Mouse (Mus musculus) liver, embryonic 14.5 days (tissue): ENCODE measurements around the gene Zfp617. TPM values are rescaled to one million over a fixed set of nuclear protein-coding genes. Genes with fewer than 3 reads are reported as not detected.
A peak's percentile ranks its signal among the peaks of the same experiment; 100 is the strongest.

ENCODE experiments used
- ATAC-seq: fragments of 200-750 bp; cut with Nextera tagmentation; 2 replicates; pipeline ENCODE4 v1.8.0; 2017; ENCODE audit warnings: moderate number of reproducible peaks, mild to moderate bottlenecking, moderate library complexity; ENCODE audit not compliant: insufficient read depth
- DNase-seq, 3 experiments: peaks; one replicate each; pipeline ENCODE4 v3.0.0-alpha.2; 2012 to 2013; ENCODE audit warnings: low read depth in 3 of 3, low spot score in 3 of 3
- H3K27ac ChIP-seq: fragments of 300-500 bp; sonication (generic); 2 replicates; pipeline ENCODE4 v1.5.1; 2014; ENCODE audit warnings: moderate library complexity, mild to moderate bottlenecking, control low read depth, inconsistent platforms
- H3K27me3 ChIP-seq: fragments of 300-500 bp; sonication (generic); 2 replicates; pipeline ENCODE4 v1.6.1; 2014; ENCODE audit warnings: mild to moderate bottlenecking, low read length, moderate library complexity; ENCODE audit not compliant: control insufficient read depth, insufficient read depth
- H3K36me3 ChIP-seq: fragments of 300-500 bp; sonication (generic); replicated peaks from 2 replicates; pipeline ENCODE4 v1.6.1; 2014; ENCODE audit warnings: low read depth; ENCODE audit not compliant: control insufficient read depth, insufficient read depth
- H3K4me1 ChIP-seq, 2 experiments: fragments of 200-500 bp in 1 of 2; fragments of 300-500 bp in 1 of 2; sonication (generic) in 1 of 2; replicated peaks; 2 replicates each; pipeline ENCODE4 v1.6.1; 2012 to 2014; ENCODE audit warnings: antibody characterized with exemption in 1 of 2, inconsistent platforms in 1 of 2, low read length in 1 of 2; ENCODE audit not compliant: control insufficient read depth in 2 of 2, insufficient read depth in 2 of 2
- H3K4me2 ChIP-seq: fragments of 300-500 bp; sonication (generic); 2 replicates; pipeline ENCODE4 v1.6.1; 2014; ENCODE audit warnings: low read depth, mild to moderate bottlenecking, control low read depth, moderate library complexity
- H3K4me3 ChIP-seq, 2 experiments: fragments of 200-500 bp in 1 of 2; fragments of 300-500 bp in 1 of 2; sonication (generic) in 1 of 2; 2 replicates each; pipeline ENCODE4 v1.5.1; 2012 to 2014; ENCODE audit warnings: low read depth in 2 of 2, low read length in 2 of 2, mild to moderate bottlenecking in 2 of 2, control low read depth in 1 of 2, inconsistent platforms in 1 of 2, moderate library complexity in 1 of 2; ENCODE audit not compliant: insufficient read depth in 1 of 2
- H3K9ac ChIP-seq: fragments of 300-500 bp; sonication (generic); replicated peaks from 2 replicates; pipeline ENCODE4 v1.6.1; 2014; ENCODE audit warnings: mild to moderate bottlenecking, control low read depth, moderate library complexity
- H3K9me3 ChIP-seq: fragments of 300-500 bp; sonication (generic); 2 replicates; pipeline ENCODE4 v1.6.1; 2016; ENCODE audit warnings: low read length, mixed read lengths; ENCODE audit not compliant: control insufficient read depth
- CTCF ChIP-seq: IDR thresholded peaks from 2 replicates; pipeline ENCODE4 v1.5.1; 2016; ENCODE audit warnings: antibody characterized with exemption, low read depth, control low read depth
- EP300 ChIP-seq: IDR thresholded peaks from 2 replicates; pipeline ENCODE4 v1.6.1; 2016; ENCODE audit warnings: antibody characterized with exemption, low read depth
- WGBS: fragments of 180-500 bp; shearing (Covaris S2); extraction: QIAGEN DNeasy Blood & Tissue Kit; methylation state at CpG from one replicate; pipeline ENCODE4 v1.1.7; 2014; ENCODE audit not compliant: insufficient replicate concordance; 5-methylcytosine and 5-hydroxymethylcytosine counted together
- polyA plus RNA-seq, 2 experiments: library from polyadenylated mRNA; depleted of rRNA in 1 of 2; stranded (reverse) in 1 of 2; unstranded in 1 of 2; fragments of >200 nt; fragmentation: Nextera tagmentation in 1 of 2; extraction: Ambion mirVana in 1 of 2; gene quantifications; 2 replicates each; pipeline versions ENCODE4 v1.2.1 to v1.2.3; 2012 to 2014

The Zfp617 gene
- polyA plus RNA-seq, 2 experiments: 5.8 to 6.7 TPM

DNA sequence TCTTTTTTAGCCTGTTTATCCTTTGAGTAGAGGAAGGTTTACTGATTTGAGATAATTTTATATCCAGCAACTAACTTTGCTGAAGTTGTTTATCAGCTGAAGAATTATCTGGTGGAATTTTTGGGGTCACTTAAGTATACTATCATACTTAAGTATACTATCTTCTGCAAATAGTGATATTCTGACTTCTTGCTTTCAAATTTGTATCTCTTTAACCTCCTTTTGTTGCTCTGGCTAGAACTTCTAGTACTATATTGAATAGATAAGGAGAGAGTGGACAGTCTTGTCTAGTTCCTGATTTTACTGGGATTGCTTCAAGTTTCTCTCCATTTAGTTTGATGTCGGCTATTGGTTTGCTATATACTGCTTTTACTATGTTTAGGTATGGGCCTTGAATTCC lies 1.6 kb upstream of the Zfp617 start:
- Histone ChIP-seq H3K4me2 (no peak overlapping the region), H3K27me3 (no peaks in the 10 kb centered on the region), H3K27ac (no peak overlapping the region), H3K36me3 (no peaks in the 10 kb centered on the region), H3K4me3 (no peak overlapping the region), H3K4me1 (peaks cover 0 to 5% of the 10 kb centered on the region in 2 experiments; a peak in 3 of 4 replicates), H3K9ac (no peak overlapping the region), H3K9me3 (no peaks in the 10 kb centered on the region)
- DNase-seq (no peak), ATAC-seq (no peak)
- TF ChIP-seq CTCF (no peak), EP300 (no peak)
- WGBS: 80% methylated on average over 1 of the region's 1 CpGs

DNA sequence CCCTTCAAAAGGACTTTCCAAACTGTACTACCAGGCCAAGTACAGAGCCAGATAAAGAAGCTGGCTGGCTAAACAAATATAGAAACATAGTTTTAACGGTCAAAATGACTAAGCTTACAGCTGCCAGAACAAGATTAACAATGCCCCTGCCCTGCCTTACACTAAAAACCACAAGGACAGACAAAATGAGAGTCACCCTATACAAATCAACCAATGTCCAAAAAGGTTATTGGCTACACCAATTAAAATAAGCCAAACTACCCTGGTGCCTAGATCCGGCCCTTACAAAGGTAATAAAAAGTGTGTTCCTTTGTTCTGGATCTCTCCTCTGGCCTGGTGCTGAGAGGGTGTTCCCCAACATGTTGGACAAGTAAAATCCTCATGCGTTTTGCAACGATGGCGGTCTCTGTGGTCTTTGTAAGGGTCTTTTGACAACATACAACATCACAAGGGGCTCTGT lies 607 bp upstream of the Zfp617 start:
- no peaks in the 10 kb centered on the region for H3K27me3 ChIP-seq
- H3K9me3 ChIP-seq: no peaks in the 10 kb centered on the region
- no peak overlapping the region for H3K9ac ChIP-seq
- ATAC-seq (no peak), DNase-seq (no peak)
- H3K36me3 ChIP-seq: no peaks in the 10 kb centered on the region
- peak overlapping the region; percentile 66 for H3K4me2 ChIP-seq
- no peak overlapping the region for H3K27ac ChIP-seq
- TF ChIP-seq EP300 (no peak), CTCF (no peak)
- 85% methylated on average over 5 of the region's 5 CpGs for WGBS
- H3K4me3 ChIP-seq: peak overlapping the region; percentile 71 to 79
- H3K4me1 ChIP-seq: peaks cover 0 to 5% of the 10 kb centered on the region in 2 experiments; a peak in 3 of 4 replicates

DNA sequence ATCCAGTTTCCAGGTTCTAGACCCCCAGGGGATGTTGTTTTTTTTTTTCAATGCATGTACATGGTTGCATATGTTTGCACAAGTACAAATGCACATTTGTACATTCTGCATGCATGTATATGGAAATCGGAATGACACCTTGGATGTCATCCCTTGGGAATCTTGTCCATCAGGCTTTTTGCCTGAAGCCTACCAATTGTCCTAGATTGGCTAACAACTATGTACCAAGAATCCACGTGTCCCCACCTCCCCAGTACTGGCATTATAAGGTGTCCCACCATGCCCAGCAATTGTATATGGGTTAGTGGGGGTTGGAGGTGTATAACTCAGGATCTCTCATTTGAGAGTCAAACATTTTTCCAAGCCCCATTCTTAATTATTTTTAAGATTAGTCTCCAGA lies 3.9 kb downstream of the Zfp617 start:
- no peak overlapping the region for H3K27ac ChIP-seq
- peaks cover 0 to 5% of the 10 kb centered on the region in 2 experiments; a peak in 3 of 4 replicates for H3K4me1 ChIP-seq
- WGBS: 59% methylated on average over 2 of the region's 2 CpGs
- H3K4me2 ChIP-seq: no peak overlapping the region
- DNase-seq: no peak
- TF ChIP-seq EP300 (no peak), CTCF (no peak)
- no peaks in the 10 kb centered on the region for H3K9me3 ChIP-seq
- H3K36me3 ChIP-seq: no peaks in the 10 kb centered on the region; the same call in 1 of the 2 replicates
- no peak overlapping the region for H3K4me3 ChIP-seq
- ATAC-seq: no peak
- no peak overlapping the region for H3K9ac ChIP-seq
- no peaks in the 10 kb centered on the region for H3K27me3 ChIP-seq

DNA sequence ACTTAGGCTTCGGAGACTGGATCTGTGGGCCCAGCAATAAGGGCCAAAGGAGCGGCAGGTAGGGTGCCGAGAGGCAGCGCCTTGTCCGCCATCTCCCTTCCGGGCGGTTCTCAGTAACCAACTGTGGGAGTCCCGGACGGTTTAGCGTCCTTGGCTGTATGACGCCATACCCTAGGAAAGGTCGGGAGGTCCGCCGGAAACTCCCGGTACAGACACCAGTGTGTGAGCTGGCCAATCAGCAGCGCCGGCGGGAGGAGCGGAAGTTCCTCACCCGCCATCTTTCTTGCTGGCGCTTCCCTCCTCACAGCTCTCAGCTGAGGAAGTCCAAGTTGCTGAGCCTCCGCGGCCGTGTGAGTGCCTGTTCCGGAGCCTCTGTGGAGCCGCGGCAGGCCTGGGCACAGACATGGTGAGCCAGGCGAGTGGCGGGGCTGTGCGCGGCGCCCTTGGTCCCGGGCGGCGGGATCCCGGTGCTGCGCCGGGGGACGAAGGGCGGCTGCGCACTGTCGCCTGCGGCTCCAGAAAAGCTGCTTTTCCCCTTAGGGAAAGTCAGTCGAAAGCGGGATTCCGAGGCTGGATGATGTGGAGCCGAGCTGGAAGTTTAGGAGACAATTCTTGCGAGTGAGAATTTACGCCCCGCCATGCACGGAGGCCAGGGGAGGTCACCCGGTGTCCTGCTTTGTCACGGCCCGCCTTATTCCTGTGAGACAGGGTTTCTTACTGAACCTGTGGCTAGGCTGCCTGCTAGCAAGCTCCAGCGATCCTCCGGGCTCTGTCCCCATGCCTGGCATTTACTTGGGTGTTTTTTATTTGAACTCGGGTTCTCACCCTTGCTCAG lies 14.3 kb downstream of the Zfp617 start:
- Histone ChIP-seq H3K4me3 (peak overlapping the region; percentile 88 to 94), H3K4me2 (peak overlapping the region; percentile 88), H3K36me3 (no peaks in the 10 kb centered on the region), H3K9ac (peak overlapping the region; percentile 91), H3K9me3 (no peaks in the 10 kb centered on the region), H3K4me1 (peaks cover 5 to 8% of the 10 kb centered on the region in 2 experiments), H3K27me3 (no peaks in the 10 kb centered on the region), H3K27ac (peak overlapping the region; percentile 81)
- DNase-seq: peak; percentile 92 to 93 (median 92)
- peak; percentile 99 for ATAC-seq
- under 1% methylated on average over 57 of the region's 57 CpGs for WGBS
- TF ChIP-seq CTCF (no peak), EP300 (0 out of 2 replicates have a peak, but pooled peaks have one; percentile 19)

DNA sequence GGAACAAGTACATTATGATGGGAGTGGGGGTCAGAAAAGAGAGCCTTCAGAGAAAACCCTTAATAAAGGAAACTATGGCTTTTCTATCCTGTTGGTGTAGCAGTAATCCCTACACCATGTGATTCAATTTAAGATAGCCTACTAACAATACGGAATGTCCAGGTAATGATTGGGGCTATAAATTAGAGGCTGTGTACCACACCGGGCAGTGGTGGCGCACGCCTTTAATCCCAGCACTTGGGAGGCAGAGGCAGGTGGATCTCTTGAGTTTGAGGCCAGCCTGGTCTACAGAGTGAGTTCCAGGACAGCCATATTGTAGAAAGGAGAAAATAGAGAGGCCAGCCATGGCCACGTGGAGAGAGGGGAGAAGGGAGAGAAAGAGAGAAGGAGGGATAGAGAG lies 17.4 kb downstream of the Zfp617 start:
- Histone ChIP-seq H3K4me3 (no peak overlapping the region), H3K4me2 (no peak overlapping the region), H3K4me1 (peaks cover 7 to 9% of the 10 kb centered on the region in 2 experiments), H3K27me3 (no peaks in the 10 kb centered on the region), H3K9me3 (no peaks in the 10 kb centered on the region), H3K27ac (no peak overlapping the region), H3K9ac (no peak overlapping the region), H3K36me3 (peaks cover 17% of the 10 kb centered on the region)
- 86% methylated on average over 5 of the region's 5 CpGs for WGBS
- ATAC-seq (no peak), DNase-seq (no peak)
- TF ChIP-seq EP300 (no peak), CTCF (no peak)
